Mouse (Mus musculus) gastrocnemius, adult 2 months (tissue): ENCODE measurements at regions not wholly inside any gene's neighbourhood (a gene's known extent, or its start where the extent isn't known, plus 50 kb on each side); places are given as distances from the start of the nearest gene placed in this dataset.

Experiments used
- DNase-seq: peaks from one replicate; pipeline ENCODE4 v3.0.0; 2022
- H3K27ac ChIP-seq: fragments of 200-600 bp; 2 replicates; pipeline ENCODE4 v1.8.1; 2022; ENCODE audit warnings: mild to moderate bottlenecking
- H3K4me3 ChIP-seq: fragments of 200-600 bp; 2 replicates; pipeline ENCODE4 v1.8.1; 2022; ENCODE audit warnings: mild to moderate bottlenecking, moderate library complexity
- CTCF ChIP-seq: fragments of 200-600 bp; IDR thresholded peaks from 2 replicates; pipeline ENCODE4 v1.8.1; 2022; ENCODE audit warnings: antibody characterized with exemption, mild to moderate bottlenecking, moderate library complexity
- intact Hi-C: fragments of 180-260 bp; cut with DNase I; formaldehyde crosslinking; loops from one replicate; pipeline ENCODE4 v1.15.1; 2025

DNA sequence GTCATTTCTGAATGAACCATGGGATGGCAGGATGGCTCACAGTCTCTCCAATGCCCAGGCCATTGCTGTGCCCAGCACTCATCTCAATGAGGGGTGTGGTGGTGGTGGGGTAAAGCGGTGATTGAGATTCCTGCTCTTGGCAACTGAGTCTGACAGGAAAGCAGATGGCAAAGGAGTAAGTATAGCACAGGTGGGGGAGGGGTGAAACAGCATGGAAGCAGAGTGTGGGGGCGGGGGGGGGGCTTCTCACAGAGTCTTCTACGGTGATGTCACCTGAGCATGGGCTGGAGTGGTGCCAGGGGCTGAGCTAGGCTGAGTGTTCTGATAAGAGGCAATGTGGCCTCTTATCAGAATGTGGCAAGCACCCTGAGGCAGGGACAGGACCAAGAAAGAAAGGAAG, 52.6 kb upstream of the Neurl1b start:
- peak; percentile 14 for DNase-seq
- no peak overlapping the region for H3K27ac ChIP-seq
- intact Hi-C loops = no loop called here
- TF ChIP-seq CTCF = no peak
- no peak overlapping the region for H3K4me3 ChIP-seq

DNA sequence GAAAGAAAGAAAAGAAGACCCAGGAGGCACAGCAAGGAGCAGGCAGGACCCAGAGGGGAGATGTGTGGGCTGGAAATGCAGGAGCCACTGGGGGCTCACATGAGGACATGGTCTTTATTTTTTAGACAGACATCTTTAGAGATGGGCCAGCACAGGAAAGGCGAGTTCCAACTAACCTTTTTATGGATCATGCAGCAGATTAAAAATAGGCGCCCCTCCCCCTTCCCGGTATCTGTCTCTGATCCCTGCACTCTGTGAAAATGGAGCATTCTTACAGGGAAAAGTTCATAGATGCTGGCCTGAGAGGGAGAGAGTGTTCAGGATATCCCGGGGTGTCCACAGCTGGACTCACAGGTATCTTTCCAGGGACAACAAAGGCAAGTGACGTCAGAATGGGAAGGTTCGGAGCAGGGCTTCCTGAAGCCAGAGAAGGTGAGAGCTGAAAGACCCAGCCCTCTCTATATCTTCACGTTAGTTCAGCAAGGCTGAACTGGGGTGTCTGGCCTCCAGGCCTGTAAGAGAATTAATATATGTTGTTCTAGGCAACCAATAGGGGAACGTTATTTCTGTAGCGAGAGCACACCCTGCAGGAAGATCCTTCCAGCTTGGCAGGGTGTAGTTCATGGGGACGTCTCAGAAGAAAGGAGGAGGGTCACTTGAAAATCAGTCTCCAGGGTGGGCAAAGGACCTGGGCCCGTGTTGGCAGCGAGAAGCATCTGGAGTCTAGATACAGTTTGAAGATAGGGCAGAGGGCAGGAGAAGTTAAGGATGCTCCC, 51.9 kb upstream of the Neurl1b start:
- intact Hi-C loops = no loop called here
- Histone ChIP-seq H3K27ac (0 out of 2 replicates have a peak overlapping the region, but pooled peaks have one; percentile 35), H3K4me3 (no peak overlapping the region)
- TF ChIP-seq CTCF = peak; percentile 16; the same call in 1 of the 2 replicates
- peak; percentile 9 for DNase-seq

GRCm38 (mm10) chr17:26363853-26364532, 50.6 kb upstream of the Neurl1b start:
- Histone ChIP-seq H3K27ac (no peak overlapping the region), H3K4me3 (no peak overlapping the region)
- intact Hi-C loops = no loop called here
- DNase-seq = peak; percentile 39
- TF ChIP-seq CTCF = no peak
